Mouse (Mus musculus) CD4-positive helper T cell, adult 2 months (primary cell): Measurements from ENCODE around the gene Pgm3.
"Not testable (repeated sequence)": the region's sequence is repeated elsewhere in the genome, so short reads cannot be mapped to it uniquely, and the experiment has no call there.

Source experiments
- DNase-seq: peaks from one replicate; pipeline ENCODE4 v3.0.0-alpha.2; 2012; ENCODE audit warnings: low read depth, missing footprints, low spot score

Gene Pgm3

GRCm38 (mm10) chr9:86571540-86572135 is at the start of gene Pgm3, which contains the start of gene Rwdd2a:
Gene Pgm3 (minus strand): TSS chr9:86571842.
Gene Rwdd2a (plus strand): TSS chr9:86571991.
- peak; percentile 95 for DNase-seq

DNA sequence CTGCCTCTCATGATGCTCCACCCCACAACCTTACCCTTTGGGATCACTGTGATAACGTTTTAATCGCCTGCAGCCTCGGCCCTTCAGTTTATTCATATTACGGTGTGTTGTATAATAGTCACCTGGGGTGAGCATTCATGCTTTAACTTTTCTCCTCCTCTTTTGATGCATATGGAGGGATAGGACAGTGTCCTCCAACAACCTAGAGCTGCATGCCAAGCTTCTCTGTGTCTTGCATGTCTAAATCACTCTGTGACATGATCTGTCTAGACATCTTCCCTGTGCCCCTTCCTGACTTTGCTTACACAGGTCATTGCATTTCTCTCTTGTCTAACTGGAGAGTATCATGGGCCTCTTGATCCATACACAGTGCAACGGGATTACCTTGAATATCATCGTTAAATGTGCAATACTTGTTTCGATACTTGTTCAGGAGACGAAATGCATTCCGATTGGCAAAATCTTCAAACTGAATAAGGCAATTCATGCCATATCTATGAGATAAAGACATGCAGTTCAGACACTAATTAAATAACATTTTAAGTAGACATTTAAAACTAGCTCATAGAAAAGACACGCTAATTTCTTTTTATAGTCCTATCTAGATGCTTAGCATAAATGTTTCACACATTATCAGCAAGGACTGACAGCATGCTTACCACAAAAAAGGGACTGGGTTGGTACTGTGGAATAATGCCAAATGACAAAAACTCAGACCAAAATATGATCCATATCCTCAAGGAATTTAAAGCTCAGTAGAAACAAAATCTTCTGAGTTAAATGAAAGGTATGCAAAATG is 47.9 kb upstream of the Pgm3 start:
- DNase-seq: no peak

GRCm38 (mm10) chr9:86617837-86618492 is 46.3 kb upstream of the Pgm3 start:
- DNase-seq: peak; percentile 52

DNA sequence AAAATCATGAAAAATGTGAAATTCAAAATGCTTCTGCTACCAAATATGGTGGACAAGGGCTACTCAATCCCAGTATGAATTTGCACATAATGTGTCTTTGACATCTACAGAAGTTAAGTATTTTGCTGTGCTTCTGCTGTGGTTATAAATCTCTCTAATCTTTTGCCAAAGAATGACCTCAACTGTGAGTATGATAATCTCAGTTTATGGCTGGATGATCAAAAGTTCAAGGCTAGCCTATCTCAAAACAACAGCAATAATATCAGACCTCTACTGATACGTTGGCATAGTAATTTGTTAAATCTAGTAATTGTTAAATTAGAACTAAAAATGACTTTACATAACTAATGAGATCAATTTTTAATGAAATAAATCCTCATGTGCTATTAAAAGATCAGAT is 44.1 kb upstream of the Pgm3 start:
- DNase-seq: no peak

GRCm38 (mm10) chr9:86612091-86612490 is 40.4 kb upstream of the Pgm3 start:
- no peak for DNase-seq

- no peak for DNase-seq
Measured at GRCm38 (mm10) chr9:86605776-86606175, 34.1 kb upstream of the Pgm3 start.

DNA sequence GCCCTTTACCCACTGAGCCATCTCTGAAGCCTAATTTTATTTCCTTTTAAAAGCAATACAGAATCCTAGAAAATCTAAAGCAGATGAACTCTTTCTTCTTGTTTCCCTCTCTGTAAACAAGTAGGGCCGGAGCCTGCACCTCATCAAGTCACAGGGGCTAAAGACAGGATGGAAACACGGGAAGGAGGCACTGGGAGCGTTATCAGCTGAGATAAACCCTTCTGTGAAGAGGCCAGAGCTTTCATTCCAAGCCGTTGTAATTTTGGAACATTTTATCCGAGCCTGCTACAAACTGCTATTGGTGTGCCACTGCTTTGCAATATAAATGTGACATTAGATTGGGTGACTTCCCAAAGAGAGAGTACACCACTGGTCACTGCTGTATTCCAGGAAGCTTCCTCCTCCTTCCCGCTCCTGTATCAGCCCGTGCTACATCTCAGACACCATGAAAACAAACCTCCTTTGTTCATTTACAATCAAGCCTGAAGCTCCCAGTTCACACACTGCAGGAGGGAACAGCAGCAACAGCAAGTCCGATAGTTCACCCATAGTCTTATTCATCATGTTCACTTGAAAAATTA is 28.2 kb upstream of the Pgm3 start:
- DNase-seq: no peak

DNA sequence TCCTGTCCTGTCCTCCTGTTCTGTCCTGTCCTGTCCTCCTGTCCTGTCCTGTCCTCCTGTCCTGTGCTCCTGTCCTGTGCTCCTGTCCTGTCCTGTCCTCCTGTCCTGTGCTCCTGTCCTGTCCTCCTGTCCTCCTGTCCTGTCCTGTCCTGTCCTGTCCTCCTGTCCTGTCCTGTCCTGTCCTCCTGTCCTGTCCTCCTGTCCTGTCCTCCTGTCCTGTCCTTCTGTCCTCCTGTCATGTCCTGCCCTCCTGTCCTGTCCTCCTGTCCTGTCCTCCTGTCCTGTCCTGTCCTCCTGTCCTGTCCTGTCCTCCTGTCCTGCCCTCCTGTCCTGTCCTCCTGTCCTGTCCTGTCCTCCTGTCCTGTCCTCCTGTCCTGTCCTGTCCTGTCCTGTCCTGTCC is 25.3 kb upstream of the Pgm3 start:
- DNase-seq: not testable (repeated sequence)

DNA sequence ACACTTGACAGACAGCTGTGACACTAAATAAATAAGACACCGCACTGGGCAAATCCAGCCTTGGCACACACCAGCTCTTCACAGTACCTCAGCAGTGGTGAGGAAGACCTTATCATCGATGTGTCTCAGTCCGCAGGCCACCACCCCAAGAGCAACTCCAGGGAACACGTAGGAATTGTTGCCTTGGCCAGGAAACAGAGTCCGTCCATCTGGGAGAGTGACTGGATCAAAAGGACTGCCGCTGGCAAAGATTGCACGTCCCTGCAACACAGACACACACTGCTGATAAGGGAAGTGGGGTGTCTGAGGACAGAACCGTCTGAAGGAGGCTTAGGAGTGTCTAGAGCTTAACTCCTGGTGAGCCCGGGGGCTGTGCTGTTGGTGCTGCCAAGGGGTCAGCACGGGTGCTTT is 22.7 kb upstream of the Pgm3 start:
- not testable (repeated sequence) for DNase-seq

GRCm38 (mm10) chr9:86592676-86593668 is 21.3 kb upstream of the Pgm3 start:
- peak; percentile 26 for DNase-seq

DNA sequence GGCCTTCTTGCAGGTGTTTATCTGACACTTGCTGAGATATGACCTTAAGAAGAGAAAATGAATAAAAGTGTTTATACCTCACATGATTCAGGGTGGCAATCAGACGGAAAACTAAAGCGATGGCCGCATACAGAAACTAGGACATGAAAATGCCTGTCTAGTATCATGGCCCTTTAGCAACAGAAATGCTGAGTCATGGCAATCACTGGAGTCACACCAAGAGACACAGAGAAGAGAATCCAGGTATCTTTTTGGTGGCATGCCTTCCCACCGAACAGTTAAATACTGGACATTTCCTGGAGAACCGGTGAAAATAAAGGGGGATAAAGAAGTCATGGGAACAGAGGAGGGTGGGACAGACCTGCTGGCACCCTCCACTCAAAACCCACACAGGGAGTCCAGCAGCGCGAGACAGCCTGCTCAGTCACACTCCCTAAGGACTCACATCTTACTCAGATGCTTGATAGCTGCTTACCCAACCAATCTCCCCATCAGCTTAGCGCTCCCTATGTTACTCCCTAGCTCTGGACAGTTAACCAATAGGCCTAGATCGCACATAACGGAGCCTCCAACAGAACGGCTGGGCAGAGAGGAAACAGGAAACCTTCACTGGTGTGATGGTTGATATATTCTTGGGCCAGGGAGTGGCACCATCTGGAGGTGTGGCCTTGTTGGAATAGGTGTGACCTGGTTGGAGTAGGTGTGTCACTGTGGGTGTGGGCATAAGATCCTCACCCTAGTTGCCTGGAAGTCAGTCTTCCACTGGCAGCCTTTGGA is 15.6 kb upstream of the Pgm3 start:
- no peak for DNase-seq

DNA sequence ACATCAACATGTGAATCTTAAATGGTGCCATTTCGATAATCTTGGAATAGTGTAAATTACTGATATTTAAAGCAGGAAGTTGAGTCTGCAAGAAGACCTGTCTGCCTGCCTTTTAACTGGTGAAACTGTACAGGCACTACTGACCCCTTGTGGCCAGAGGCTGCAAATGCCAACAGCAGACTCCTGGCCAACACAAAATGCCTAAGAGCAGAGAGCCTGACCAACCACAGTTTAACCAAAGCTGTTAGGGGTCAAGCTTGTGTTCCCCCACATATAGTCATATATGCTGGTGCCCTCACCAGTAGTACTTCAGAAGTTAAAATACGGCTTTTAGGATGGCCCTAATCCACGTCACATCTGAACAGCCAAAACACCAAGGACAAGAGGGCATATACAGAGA is 12.1 kb upstream of the Pgm3 start:
- DNase-seq: peak; percentile 67

- no peak for DNase-seq
Measured at GRCm38 (mm10) chr9:86579657-86580056, 8.0 kb upstream of the Pgm3 start.

DNA sequence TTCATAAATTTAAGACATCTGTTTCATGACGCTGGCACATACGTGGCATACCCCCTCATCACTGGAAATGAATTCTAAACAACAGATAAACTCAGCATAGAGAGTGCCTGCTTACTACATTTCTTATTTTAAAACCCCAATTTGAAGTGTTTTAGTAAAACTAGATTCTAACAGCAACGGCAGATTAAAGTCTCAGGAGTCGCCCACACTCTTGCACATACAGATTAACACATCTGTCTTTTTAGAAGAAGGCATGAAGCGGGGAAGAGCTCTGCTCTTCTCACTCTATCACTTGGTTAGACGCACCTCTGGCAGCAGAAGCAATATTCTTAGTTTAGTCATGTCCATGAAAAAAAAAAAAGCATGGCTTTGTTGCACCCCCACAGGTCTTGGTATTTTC is 3.5 kb upstream of the Pgm3 start:
- no peak for DNase-seq

DNA sequence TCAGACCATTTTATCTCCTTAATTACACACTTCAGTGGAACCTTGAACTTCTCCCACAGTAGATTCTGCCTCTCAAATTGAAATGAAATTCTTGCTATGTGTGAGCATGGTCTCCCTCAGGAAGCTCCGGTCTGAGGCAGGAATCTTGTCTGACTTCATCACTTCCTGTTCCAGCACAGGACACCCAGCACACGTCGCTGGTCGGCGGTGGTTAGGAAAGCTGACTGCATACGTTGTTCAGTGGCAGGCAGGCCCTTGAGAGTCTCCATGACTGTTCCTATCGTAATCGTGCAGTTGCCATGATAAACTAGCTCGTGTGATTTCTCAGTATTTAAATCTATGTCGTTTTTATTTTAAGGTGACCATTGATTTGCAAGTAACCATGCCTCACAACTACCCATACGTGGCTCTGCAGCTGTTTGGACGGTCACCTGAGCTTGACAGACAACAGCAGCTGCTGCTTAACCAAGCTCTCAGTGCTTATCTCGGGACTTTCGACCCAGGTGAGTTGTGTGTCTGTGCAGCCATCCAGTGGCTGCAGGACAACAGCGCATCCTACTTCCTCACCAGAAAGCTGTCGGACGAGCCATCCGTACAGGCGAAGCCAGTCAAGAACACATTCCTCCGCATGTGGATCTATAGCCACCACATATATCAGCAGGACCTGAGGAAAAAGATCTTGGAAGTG is 2.1 kb upstream of the Pgm3 start:
- DNase-seq: no peak

GRCm38 (mm10) chr9:86572636-86573291 is 1.1 kb upstream of the Pgm3 start:
- DNase-seq: peak; percentile 86

DNA sequence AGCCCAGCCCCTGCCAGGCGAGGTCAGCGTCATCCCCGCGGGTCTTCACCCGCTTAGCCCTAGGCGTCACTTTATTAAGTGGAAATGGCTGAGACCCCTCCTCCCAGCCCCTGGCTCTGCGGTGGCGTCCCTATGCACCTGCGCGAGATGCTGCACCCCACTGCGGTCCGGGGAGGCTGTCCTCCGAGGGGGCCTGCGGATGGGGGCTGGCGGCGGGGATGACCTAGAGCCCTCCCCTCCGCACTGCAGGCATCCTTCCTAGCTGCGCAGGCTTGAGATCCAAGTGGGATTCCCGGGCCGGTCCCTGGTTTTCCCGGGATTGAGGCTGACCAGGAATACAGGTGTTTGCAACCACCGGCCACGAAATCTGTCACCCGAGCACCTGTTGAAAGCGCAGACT is 554 bp upstream of the Pgm3 start:
- DNase-seq: no peak

GRCm38 (mm10) chr9:86570946-86571345 is 696 bp downstream of the Pgm3 start:
- DNase-seq: peak; percentile 9

DNA sequence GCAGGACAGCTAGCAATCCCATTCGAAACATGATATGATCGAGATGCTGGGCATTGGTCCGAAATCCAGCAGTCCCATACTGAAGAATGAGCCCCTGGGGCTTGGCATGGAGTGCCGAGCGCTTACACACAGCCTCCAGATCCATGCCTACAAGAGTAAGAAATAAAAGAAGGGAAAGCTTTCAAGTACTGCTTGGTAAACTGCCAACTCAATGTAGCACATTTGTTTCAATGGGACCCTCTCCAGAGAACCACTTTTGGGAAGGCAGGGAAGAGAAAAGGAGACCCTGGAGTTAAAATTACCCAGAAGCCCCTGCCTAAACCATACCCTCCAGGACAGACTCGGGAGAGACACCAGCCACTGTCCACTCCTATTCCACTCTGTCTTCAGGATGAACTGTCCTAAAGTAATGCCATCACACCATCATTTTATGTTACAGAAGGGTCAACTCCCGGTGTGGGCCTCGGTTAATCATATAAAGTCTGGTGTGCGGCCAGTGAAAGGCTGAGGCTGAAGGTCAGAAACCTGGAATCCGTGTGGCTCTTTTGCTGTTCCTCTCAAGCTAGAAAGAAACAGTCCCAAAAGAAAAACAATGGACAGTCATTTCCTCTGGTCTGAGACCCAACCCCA is 1.3 kb downstream of the Pgm3 start:
- DNase-seq: no peak
